Mouse (Mus musculus) heart, embryonic 11.5 days (tissue): ENCODE measurements around the gene Arid1b. TPM values are rescaled to one million over a fixed set of nuclear protein-coding genes. Genes with fewer than 3 reads are reported as not detected.
A peak's percentile ranks its signal among the peaks of the same experiment; 100 is the strongest.

ENCODE experiments used
- ATAC-seq: fragments of 200-750 bp; cut with Nextera tagmentation; replicated peaks from 2 replicates; pipeline ENCODE4 v1.8.0; 2017; ENCODE audit warnings: moderate library complexity; ENCODE audit not compliant: insufficient number of reproducible peaks, low FRiP score, low TSS enrichment
- H3K27ac ChIP-seq: fragments of 300-500 bp; sonication (generic); 2 replicates; pipeline ENCODE4 v1.5.1; 2014; ENCODE audit warnings: mild to moderate bottlenecking, low read depth, low read length
- H3K27me3 ChIP-seq: fragments of 300-500 bp; sonication (generic); 2 replicates; pipeline ENCODE4 v1.6.1; 2014; ENCODE audit warnings: mild to moderate bottlenecking, low read length, mixed read lengths; ENCODE audit not compliant: control insufficient read depth, insufficient read depth
- H3K36me3 ChIP-seq: fragments of 300-500 bp; sonication (generic); 2 replicates; pipeline ENCODE4 v1.6.1; 2014; ENCODE audit warnings: mild to moderate bottlenecking, low read length, moderate library complexity, mixed read lengths; ENCODE audit not compliant: control insufficient read depth, insufficient read depth
- H3K4me1 ChIP-seq: fragments of 300-500 bp; sonication (generic); 2 replicates; pipeline ENCODE4 v1.6.1; 2014; ENCODE audit warnings: low read length; ENCODE audit not compliant: control insufficient read depth, insufficient read depth
- H3K4me2 ChIP-seq: fragments of 300-500 bp; sonication (generic); 2 replicates; pipeline ENCODE4 v1.6.1; 2014; ENCODE audit warnings: mild to moderate bottlenecking, moderate library complexity
- H3K4me3 ChIP-seq: fragments of 300-500 bp; sonication (generic); 2 replicates; pipeline ENCODE4 v1.5.1; 2014; ENCODE audit warnings: low read depth, low read length
- H3K9ac ChIP-seq: fragments of 300-500 bp; sonication (generic); 2 replicates; pipeline ENCODE4 v1.6.1; 2014; ENCODE audit warnings: mild to moderate bottlenecking, low read depth, low read length, moderate library complexity
- H3K9me3 ChIP-seq: fragments of 300-500 bp; sonication (generic); replicated peaks from 2 replicates; pipeline ENCODE4 v1.6.1; 2016; ENCODE audit warnings: low read length; ENCODE audit not compliant: control insufficient read depth
- WGBS: fragments of 180-500 bp; shearing (Covaris S2); extraction: QIAGEN DNeasy Blood & Tissue Kit; methylation state at CpG from one replicate; pipeline ENCODE4 v1.1.7; 2014; ENCODE audit not compliant: insufficient replicate concordance; 5-methylcytosine and 5-hydroxymethylcytosine counted together
- polyA plus RNA-seq: library from polyadenylated mRNA; unstranded; fragments of >200 nt; fragmentation: Nextera tagmentation; extraction: Ambion mirVana; gene quantifications from 2 replicates; pipeline ENCODE4 v1.2.1, GENCODE M21; 2014

Arid1b gene
- polyA plus RNA-seq, 1 experiment from 2014 or later, result 8.2 TPM

- H3K4me1 ChIP-seq, result peaks cover 82% of the 10 kb centered on the region
- no peaks in the 10 kb centered on the region for H3K9me3 ChIP-seq
- WGBS, result 22% methylated on average over 15 of the region's 15 CpGs
- H3K9ac ChIP-seq, result no peak overlapping the region
- H3K4me3 ChIP-seq, result no peak overlapping the region; the same call in 1 of the 2 replicates
- no peak overlapping the region for H3K27ac ChIP-seq
- no peaks in the 10 kb centered on the region for H3K27me3 ChIP-seq
- H3K36me3 ChIP-seq, result no peaks in the 10 kb centered on the region
- peak overlapping the region; percentile 54 for H3K4me2 ChIP-seq
- ATAC-seq, result no peak; the same call in 1 of the 2 replicates
These were observed 13.1 kb downstream of the Arid1b start for GRCm38 (mm10) chr17:5007156-5007658.

- H3K9me3 ChIP-seq, result no peaks in the 10 kb centered on the region
- H3K9ac ChIP-seq, result no peak overlapping the region
- H3K4me1 ChIP-seq, result peaks cover 77% of the 10 kb centered on the region
- no peak for ATAC-seq
- no peak overlapping the region for H3K4me2 ChIP-seq
- H3K27ac ChIP-seq, result no peak overlapping the region
- no peaks in the 10 kb centered on the region for H3K36me3 ChIP-seq
- no peak overlapping the region for H3K4me3 ChIP-seq
- WGBS, result 78% methylated on average over 10 of the region's 10 CpGs
- no peaks in the 10 kb centered on the region for H3K27me3 ChIP-seq
These were observed 14.1 kb downstream of the Arid1b start for GRCm38 (mm10) chr17:5008236-5008635.

GRCm38 (mm10) chr17:5008761-5009160 lies 14.6 kb downstream of the Arid1b start:
- ATAC-seq, result no peak
- Histone ChIP-seq H3K9me3 (no peaks in the 10 kb centered on the region), H3K4me2 (no peak overlapping the region), H3K36me3 (no peaks in the 10 kb centered on the region), H3K4me3 (no peak overlapping the region), H3K9ac (no peak overlapping the region), H3K27ac (no peak overlapping the region), H3K4me1 (peaks cover 73% of the 10 kb centered on the region), H3K27me3 (no peaks in the 10 kb centered on the region)
- 73% methylated on average over 5 of the region's 5 CpGs for WGBS

GRCm38 (mm10) chr17:5009526-5010260 lies 15.6 kb downstream of the Arid1b start:
- Histone ChIP-seq H3K9me3 (no peaks in the 10 kb centered on the region), H3K4me1 (peaks cover 64% of the 10 kb centered on the region), H3K27ac (no peak overlapping the region), H3K9ac (no peak overlapping the region), H3K27me3 (no peaks in the 10 kb centered on the region), H3K36me3 (no peaks in the 10 kb centered on the region), H3K4me3 (no peak overlapping the region), H3K4me2 (no peak overlapping the region)
- 71% methylated on average over 12 of the region's 12 CpGs for WGBS
- ATAC-seq, result no peak

GRCm38 (mm10) chr17:5010781-5011180 lies 16.6 kb downstream of the Arid1b start:
- Histone ChIP-seq H3K36me3 (no peaks in the 10 kb centered on the region), H3K4me1 (peaks cover 53% of the 10 kb centered on the region), H3K27ac (no peak overlapping the region), H3K9ac (no peak overlapping the region), H3K4me2 (no peak overlapping the region), H3K27me3 (no peaks in the 10 kb centered on the region), H3K4me3 (no peak overlapping the region; the same call in 1 of the 2 replicates), H3K9me3 (no peaks in the 10 kb centered on the region)
- ATAC-seq, result 0 out of 2 replicates have a peak, but pooled peaks have one; percentile 40
- 25% methylated on average over 6 of the region's 7 CpGs for WGBS

- Histone ChIP-seq H3K4me2 (no peak overlapping the region), H3K9ac (no peak overlapping the region), H3K4me1 (peaks cover 46% of the 10 kb centered on the region), H3K36me3 (no peaks in the 10 kb centered on the region), H3K4me3 (no peak overlapping the region), H3K9me3 (no peaks in the 10 kb centered on the region), H3K27me3 (no peaks in the 10 kb centered on the region), H3K27ac (no peak overlapping the region)
- WGBS, result 80% methylated on average over 3 of the region's 3 CpGs
- ATAC-seq, result no peak
These were observed 18.0 kb downstream of the Arid1b start for GRCm38 (mm10) chr17:5012091-5012490.

GRCm38 (mm10) chr17:5012517-5012916 lies 18.4 kb downstream of the Arid1b start:
- WGBS, result 60% methylated on average over 4 of the region's 4 CpGs
- Histone ChIP-seq H3K4me3 (no peak overlapping the region), H3K9me3 (no peaks in the 10 kb centered on the region), H3K4me2 (no peak overlapping the region), H3K4me1 (peaks cover 42% of the 10 kb centered on the region), H3K9ac (no peak overlapping the region), H3K27me3 (no peaks in the 10 kb centered on the region), H3K27ac (no peak overlapping the region), H3K36me3 (no peaks in the 10 kb centered on the region)
- ATAC-seq, result no peak

- no peak overlapping the region for H3K27ac ChIP-seq
- no peaks in the 10 kb centered on the region for H3K36me3 ChIP-seq
- peaks cover 26% of the 10 kb centered on the region for H3K4me1 ChIP-seq
- H3K4me3 ChIP-seq, result no peak overlapping the region
- H3K9ac ChIP-seq, result no peak overlapping the region
- H3K9me3 ChIP-seq, result no peaks in the 10 kb centered on the region
- H3K27me3 ChIP-seq, result no peaks in the 10 kb centered on the region
- no peak for ATAC-seq
- H3K4me2 ChIP-seq, result no peak overlapping the region
- WGBS, result 78% methylated on average over 23 of the region's 23 CpGs
These were observed 20.3 kb downstream of the Arid1b start for GRCm38 (mm10) chr17:5014327-5014957.
